Mouse (Mus musculus): ENCODE measurements around the gene Lrrc74b. TPM values are rescaled to one million over a fixed set of nuclear protein-coding genes. Genes with fewer than 3 reads are reported as not detected.
A peak's percentile ranks its signal among the peaks of the same experiment; 100 is the strongest.

Lrrc74b gene
- polyA plus RNA-seq, 1 experiment = 0.06 TPM

DNA sequence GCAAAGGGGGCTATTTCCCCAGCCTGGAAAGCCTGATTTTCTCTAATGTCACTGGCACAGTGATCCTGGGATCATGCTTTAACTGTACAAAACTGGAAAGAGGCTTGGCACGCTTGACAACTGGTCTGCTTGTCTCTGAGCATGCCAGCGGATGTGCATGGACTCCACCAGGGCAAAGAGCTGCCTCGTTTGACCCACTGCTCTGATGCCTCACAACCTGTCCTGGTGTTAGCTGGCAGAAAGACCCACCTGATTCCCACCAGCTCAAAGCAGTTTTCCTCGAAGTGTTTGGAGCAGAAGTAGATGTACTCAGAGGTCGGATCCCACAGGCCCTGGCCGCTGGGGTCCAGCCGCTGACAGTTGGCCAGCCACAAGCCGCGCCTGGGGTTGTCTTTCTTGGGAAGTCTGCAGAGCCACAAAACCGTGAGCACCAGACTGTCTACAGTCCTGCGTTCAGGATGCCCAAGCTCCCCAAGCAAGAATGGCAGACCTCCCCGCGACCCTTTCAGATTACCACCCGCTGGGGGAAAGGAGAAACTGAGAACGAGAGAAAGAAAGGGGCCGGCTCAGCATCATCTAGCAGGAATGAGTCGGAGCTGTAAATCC lies 31.0 kb downstream of the Lrrc74b start:
- H3K4me3 ChIP-seq (ENCODE audit: insufficient read depth, poor library complexity, severe bottlenecking) = peak overlapping the region; percentile 85
- H3K27me3 ChIP-seq (ENCODE audit: control insufficient read depth, insufficient read depth, insufficient read length) = no peaks in the 10 kb centered on the region
- H3K79me2 ChIP-seq (ENCODE audit: control insufficient read depth, insufficient read depth) = peaks cover 32% of the 10 kb centered on the region
- H3K36me3 ChIP-seq (ENCODE audit: control insufficient read depth, insufficient read depth) = peaks cover 41% of the 10 kb centered on the region
- no peak for TF ChIP-seq USF1 (IDR thresholded peaks at IDR 0.05; ENCODE audit: low read depth)
- TF ChIP-seq FOSL1 (IDR thresholded peaks at IDR 0.05; ENCODE audit: insufficient read depth, low read length, poor library complexity, severe bottlenecking) = no peak
- TF ChIP-seq CTCF (IDR thresholded peaks at IDR 0.05; ENCODE audit: control insufficient read depth, insufficient read depth, insufficient read length) = no peak
- no peak for TF ChIP-seq MYOD1 (IDR thresholded peaks at IDR 0.05; ENCODE audit: control insufficient read depth, insufficient read length, low read depth)
- TF ChIP-seq MAX (IDR thresholded peaks at IDR 0.05) = no peak
- TF ChIP-seq MYOG (IDR thresholded peaks at IDR 0.05; ENCODE audit: control insufficient read depth, extremely low read depth, insufficient read length) = no peak
- no peak for TF ChIP-seq CEBPB (IDR thresholded peaks at IDR 0.05; ENCODE audit: low read depth)
- peaks cover 18% of the 10 kb centered on the region for H3K79me3 ChIP-seq (ENCODE audit: low read depth)
- peak overlapping the region; percentile 83 for H3ac ChIP-seq (ENCODE audit: control insufficient read depth, insufficient read length, low read depth)

DNA sequence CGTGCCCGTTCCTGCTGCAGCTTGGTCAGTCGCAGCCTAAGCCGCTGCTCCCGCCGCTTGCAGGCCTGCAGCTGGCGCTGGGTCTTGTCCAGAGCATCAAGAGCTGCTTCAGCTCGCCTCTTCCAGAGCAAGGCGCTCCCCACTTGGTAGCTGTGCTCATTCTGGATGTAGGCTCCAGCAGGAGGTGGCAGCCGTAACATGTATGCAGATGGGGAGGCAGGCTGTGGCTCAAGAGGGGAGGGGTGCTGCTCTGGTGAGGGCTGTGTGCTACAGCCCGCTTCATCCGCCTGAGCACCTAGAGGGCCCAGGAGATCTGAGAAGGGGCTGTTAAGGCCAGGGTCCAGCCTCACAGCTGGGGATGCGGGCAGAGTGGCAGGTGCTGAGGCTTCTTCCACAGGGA lies 32.8 kb downstream of the Lrrc74b start:
- Histone ChIP-seq H3K79me2 (ENCODE audit: control insufficient read depth, insufficient read depth) (peaks cover 32% of the 10 kb centered on the region), H3K36me3 (ENCODE audit: control insufficient read depth, insufficient read depth) (peaks cover 58% of the 10 kb centered on the region), H3ac (ENCODE audit: control insufficient read depth, insufficient read length, low read depth) (no peak overlapping the region), H3K79me3 (ENCODE audit: low read depth) (peaks cover 18% of the 10 kb centered on the region), H3K4me3 (ENCODE audit: insufficient read depth, poor library complexity, severe bottlenecking) (no peak overlapping the region), H3K27me3 (ENCODE audit: control insufficient read depth, insufficient read depth, insufficient read length) (no peaks in the 10 kb centered on the region)
- TF ChIP-seq MAX (IDR thresholded peaks at IDR 0.05) = no peak
- no peak for TF ChIP-seq CTCF (IDR thresholded peaks at IDR 0.05; ENCODE audit: control insufficient read depth, insufficient read depth, insufficient read length)
- no peak for TF ChIP-seq FOSL1 (IDR thresholded peaks at IDR 0.05; ENCODE audit: insufficient read depth, low read length, poor library complexity, severe bottlenecking)
- no peak for TF ChIP-seq MYOG (IDR thresholded peaks at IDR 0.05; ENCODE audit: control insufficient read depth, extremely low read depth, insufficient read length)
- TF ChIP-seq CEBPB (IDR thresholded peaks at IDR 0.05; ENCODE audit: low read depth) = no peak
- no peak for TF ChIP-seq MYOD1 (IDR thresholded peaks at IDR 0.05; ENCODE audit: control insufficient read depth, insufficient read length, low read depth)
- TF ChIP-seq USF1 (IDR thresholded peaks at IDR 0.05; ENCODE audit: low read depth) = no peak

- TF ChIP-seq MYOG (IDR thresholded peaks at IDR 0.05; ENCODE audit: control insufficient read depth, extremely low read depth, insufficient read length) (no peak), CEBPB (IDR thresholded peaks at IDR 0.05; ENCODE audit: low read depth) (no peak), MAX (IDR thresholded peaks at IDR 0.05) (no peak), USF1 (IDR thresholded peaks at IDR 0.05; ENCODE audit: low read depth) (no peak), FOSL1 (IDR thresholded peaks at IDR 0.05; ENCODE audit: insufficient read depth, low read length, poor library complexity, severe bottlenecking) (no peak), MYOD1 (IDR thresholded peaks at IDR 0.05; ENCODE audit: control insufficient read depth, insufficient read length, low read depth) (no peak), CTCF (IDR thresholded peaks at IDR 0.05; ENCODE audit: control insufficient read depth, insufficient read depth, insufficient read length) (no peak)
- Histone ChIP-seq H3K27me3 (ENCODE audit: control insufficient read depth, insufficient read depth, insufficient read length) (no peaks in the 10 kb centered on the region), H3K4me3 (ENCODE audit: insufficient read depth, poor library complexity, severe bottlenecking) (no peak overlapping the region), H3ac (ENCODE audit: control insufficient read depth, insufficient read length, low read depth) (no peak overlapping the region), H3K36me3 (ENCODE audit: control insufficient read depth, insufficient read depth) (peaks cover 63% of the 10 kb centered on the region), H3K79me2 (ENCODE audit: control insufficient read depth, insufficient read depth) (peaks cover 32% of the 10 kb centered on the region), H3K79me3 (ENCODE audit: low read depth) (peaks cover 18% of the 10 kb centered on the region)
Measured at GRCm38 (mm10) chr16:17527606-17528005, 33.4 kb downstream of the Lrrc74b start.

- no peak overlapping the region for H3K4me3 ChIP-seq (ENCODE audit: insufficient read depth, poor library complexity, severe bottlenecking)
- no peak for TF ChIP-seq MYOG (IDR thresholded peaks at IDR 0.05; ENCODE audit: control insufficient read depth, extremely low read depth, insufficient read length)
- TF ChIP-seq CTCF (IDR thresholded peaks at IDR 0.05; ENCODE audit: control insufficient read depth, insufficient read depth, insufficient read length) = no peak
- no peak for TF ChIP-seq USF1 (IDR thresholded peaks at IDR 0.05; ENCODE audit: low read depth)
- TF ChIP-seq MAX (IDR thresholded peaks at IDR 0.05) = no peak
- TF ChIP-seq CEBPB (IDR thresholded peaks at IDR 0.05; ENCODE audit: low read depth) = no peak
- no peak for TF ChIP-seq FOSL1 (IDR thresholded peaks at IDR 0.05; ENCODE audit: insufficient read depth, low read length, poor library complexity, severe bottlenecking)
- no peak for TF ChIP-seq MYOD1 (IDR thresholded peaks at IDR 0.05; ENCODE audit: control insufficient read depth, insufficient read length, low read depth)
- H3K27me3 ChIP-seq (ENCODE audit: control insufficient read depth, insufficient read depth, insufficient read length) = no peaks in the 10 kb centered on the region
- H3K79me3 ChIP-seq (ENCODE audit: low read depth) = peaks cover 18% of the 10 kb centered on the region
- H3K79me2 ChIP-seq (ENCODE audit: control insufficient read depth, insufficient read depth) = peaks cover 28% of the 10 kb centered on the region
- H3K36me3 ChIP-seq (ENCODE audit: control insufficient read depth, insufficient read depth) = peaks cover 70% of the 10 kb centered on the region
- H3ac ChIP-seq (ENCODE audit: control insufficient read depth, insufficient read length, low read depth) = no peak overlapping the region
Measured at GRCm38 (mm10) chr16:17526223-17526622, 34.8 kb downstream of the Lrrc74b start.

DNA sequence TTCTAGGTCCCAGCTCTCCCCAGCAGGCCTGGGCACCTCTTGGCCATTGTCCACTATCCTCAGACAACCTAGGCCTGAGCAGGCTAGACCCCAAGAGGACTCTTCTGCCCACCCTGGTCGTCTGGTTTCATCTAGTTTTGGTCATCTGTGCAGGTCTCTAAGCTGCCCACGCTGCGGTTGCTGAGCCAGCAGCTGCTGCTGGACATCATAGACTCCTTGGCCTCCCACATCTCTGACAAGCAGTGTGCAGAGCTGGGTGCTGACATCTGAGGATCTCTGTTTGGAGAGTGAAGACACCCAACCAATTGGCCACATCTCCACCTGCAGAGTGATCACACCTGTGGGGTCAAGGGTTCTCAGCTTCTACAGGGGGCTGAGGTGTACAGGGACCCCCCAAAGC lies 35.5 kb downstream of the Lrrc74b start:
- H3K36me3 ChIP-seq (ENCODE audit: control insufficient read depth, insufficient read depth) = peaks cover 76% of the 10 kb centered on the region
- H3K79me3 ChIP-seq (ENCODE audit: low read depth) = peaks cover 18% of the 10 kb centered on the region
- no peak overlapping the region for H3ac ChIP-seq (ENCODE audit: control insufficient read depth, insufficient read length, low read depth)
- TF ChIP-seq USF1 (IDR thresholded peaks at IDR 0.05; ENCODE audit: low read depth) = no peak
- no peaks in the 10 kb centered on the region for H3K27me3 ChIP-seq (ENCODE audit: control insufficient read depth, insufficient read depth, insufficient read length)
- H3K79me2 ChIP-seq (ENCODE audit: control insufficient read depth, insufficient read depth) = peaks cover 26% of the 10 kb centered on the region
- H3K4me3 ChIP-seq (ENCODE audit: insufficient read depth, poor library complexity, severe bottlenecking) = no peak overlapping the region

GRCm38 (mm10) chr16:17524156-17524555 lies 36.9 kb downstream of the Lrrc74b start:
- TF ChIP-seq MYOG (IDR thresholded peaks at IDR 0.05; ENCODE audit: control insufficient read depth, extremely low read depth, insufficient read length) = no peak
- no peak for TF ChIP-seq MAX (IDR thresholded peaks at IDR 0.05)
- no peak for TF ChIP-seq USF1 (IDR thresholded peaks at IDR 0.05; ENCODE audit: low read depth)
- no peak for TF ChIP-seq FOSL1 (IDR thresholded peaks at IDR 0.05; ENCODE audit: insufficient read depth, low read length, poor library complexity, severe bottlenecking)
- no peak for TF ChIP-seq CTCF (IDR thresholded peaks at IDR 0.05; ENCODE audit: control insufficient read depth, insufficient read depth, insufficient read length)
- no peak for TF ChIP-seq CEBPB (IDR thresholded peaks at IDR 0.05; ENCODE audit: low read depth)
- TF ChIP-seq MYOD1 (IDR thresholded peaks at IDR 0.05; ENCODE audit: control insufficient read depth, insufficient read length, low read depth) = no peak
- Histone ChIP-seq H3K27me3 (ENCODE audit: control insufficient read depth, insufficient read depth, insufficient read length) (no peaks in the 10 kb centered on the region), H3K4me3 (ENCODE audit: insufficient read depth, poor library complexity, severe bottlenecking) (no peak overlapping the region), H3K79me3 (ENCODE audit: low read depth) (peaks cover 6% of the 10 kb centered on the region), H3K79me2 (ENCODE audit: control insufficient read depth, insufficient read depth) (peaks cover 13% of the 10 kb centered on the region), H3ac (ENCODE audit: control insufficient read depth, insufficient read length, low read depth) (no peak overlapping the region), H3K36me3 (ENCODE audit: control insufficient read depth, insufficient read depth) (peaks cover 87% of the 10 kb centered on the region)
